Mouse (Mus musculus) left cerebral cortex, postnatal 14 days (tissue): Measurements from ENCODE around the gene Manf. TPM values are rescaled to one million over a fixed set of nuclear protein-coding genes. Genes with fewer than 3 reads are reported as not detected.

Source experiments
- DNase-seq, 2 experiments: peaks; one replicate each; pipeline ENCODE4 v3.0.0; 2021 to 2022; ENCODE audit warnings: low spot score in 2 of 2, mixed read lengths in 1 of 2
- intact Hi-C: fragments of 180-260 bp; cut with DNase I; formaldehyde crosslinking; loops from one replicate; pipeline ENCODE4 v1.15.1; 2025
- total RNA-seq, 2 experiments: library from RNA; stranded (reverse); gene quantifications; 2 replicates each; pipeline ENCODE4 v1.2.3; 2021

Manf gene
- total RNA-seq, 2 experiments from 2014 or later: 124 to 141 TPM

DNA sequence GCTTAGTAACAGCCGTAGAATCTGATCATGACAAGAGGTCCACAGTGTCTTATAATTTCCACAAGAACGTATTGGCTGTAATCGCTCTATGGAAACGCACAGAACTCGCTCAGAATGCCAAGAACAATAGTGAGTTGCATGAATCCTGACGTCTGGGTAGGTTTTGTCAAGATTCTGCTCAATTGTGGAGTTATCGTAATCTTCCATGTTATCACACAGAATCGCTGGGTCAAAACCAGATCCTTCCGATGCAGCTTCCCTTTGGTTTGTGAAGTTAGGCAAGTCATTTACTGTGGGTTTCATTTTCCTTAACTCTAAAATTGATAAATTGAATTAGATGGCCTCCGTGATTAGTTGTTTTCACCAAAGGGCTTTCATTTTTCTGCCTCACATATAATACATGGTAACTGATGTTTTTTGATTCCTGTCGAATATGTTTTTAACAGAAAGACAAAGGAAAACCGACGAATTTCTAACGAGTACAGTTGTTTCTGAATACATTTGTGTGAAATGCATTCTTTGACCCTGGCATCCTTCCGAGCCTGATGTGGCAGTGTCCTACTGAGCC, 70.6 kb downstream of the Manf start:
- intact Hi-C loops: loop anchor here (5.0 kb wide), 1 partner anchor 134 kb away; the partner anchor contains the start of gene Tex264
- peak in 1 of 2 experiments; percentile 4 for DNase-seq

DNA sequence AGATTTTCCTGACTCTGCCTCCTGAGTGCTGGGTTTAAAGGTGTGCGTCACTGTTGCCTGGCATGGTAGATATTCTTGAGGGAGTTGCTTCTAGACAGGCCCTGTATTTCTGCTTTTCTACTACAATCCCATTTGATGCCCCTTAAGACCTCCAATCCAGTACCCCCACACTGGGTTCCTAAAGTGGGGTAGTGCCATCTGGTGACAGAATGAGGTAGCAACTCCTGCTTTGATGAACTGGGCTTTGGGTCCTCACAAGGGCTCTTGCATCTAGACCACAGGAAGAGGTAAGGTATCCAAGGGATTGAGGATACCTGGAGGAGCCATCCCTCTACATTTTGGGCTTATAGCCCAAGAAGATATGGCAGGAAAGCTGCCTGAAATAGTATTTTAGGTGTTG, 72.6 kb downstream of the Manf start:
- DNase-seq: peak in 1 of 2 experiments; percentile 15

DNA sequence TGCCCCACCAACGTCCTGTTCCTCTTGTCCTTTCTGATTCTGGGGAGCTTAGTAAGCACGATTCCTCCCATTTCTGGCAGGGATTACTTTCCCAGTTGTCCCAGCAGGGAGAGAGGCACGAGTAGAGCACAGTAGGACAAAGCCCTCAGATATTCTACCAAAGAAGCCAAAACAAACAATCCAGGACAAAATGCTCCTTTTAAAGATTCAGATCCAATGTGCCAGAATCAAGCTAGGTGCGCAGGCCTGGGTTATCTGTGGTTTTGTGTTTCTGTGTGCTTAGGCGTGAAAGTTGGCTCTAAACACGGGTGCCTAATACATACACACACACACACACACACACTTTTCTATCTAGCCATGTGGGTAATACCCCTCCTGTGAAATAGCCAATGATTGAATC, 73.6 kb downstream of the Manf start:
- intact Hi-C loops: no loop called here
- DNase-seq: no peak

More for the DNA sequence above, 72.6 kb downstream of the Manf start:
- intact Hi-C loops: no loop called here

DNA sequence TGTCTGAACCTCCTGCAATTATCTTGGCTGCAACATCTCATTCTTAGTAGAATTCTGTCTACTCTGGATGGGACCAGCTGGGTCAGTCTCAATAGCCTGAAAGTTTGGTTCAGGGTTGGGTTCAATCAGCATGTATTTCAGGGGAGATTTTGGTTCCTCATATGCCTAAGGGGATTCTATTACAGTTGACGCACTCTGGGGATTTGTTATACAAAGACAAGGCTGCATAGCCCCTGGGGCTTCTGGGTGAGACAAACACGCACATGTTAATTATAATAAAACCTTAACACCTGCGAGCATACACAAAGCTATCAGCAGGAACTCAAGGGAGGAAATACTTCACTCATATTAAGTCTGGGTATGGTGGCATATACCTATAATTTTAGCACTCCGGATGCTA, 85.3 kb downstream of the Manf start:
- intact Hi-C loops: no loop called here
- no peak for DNase-seq

DNA sequence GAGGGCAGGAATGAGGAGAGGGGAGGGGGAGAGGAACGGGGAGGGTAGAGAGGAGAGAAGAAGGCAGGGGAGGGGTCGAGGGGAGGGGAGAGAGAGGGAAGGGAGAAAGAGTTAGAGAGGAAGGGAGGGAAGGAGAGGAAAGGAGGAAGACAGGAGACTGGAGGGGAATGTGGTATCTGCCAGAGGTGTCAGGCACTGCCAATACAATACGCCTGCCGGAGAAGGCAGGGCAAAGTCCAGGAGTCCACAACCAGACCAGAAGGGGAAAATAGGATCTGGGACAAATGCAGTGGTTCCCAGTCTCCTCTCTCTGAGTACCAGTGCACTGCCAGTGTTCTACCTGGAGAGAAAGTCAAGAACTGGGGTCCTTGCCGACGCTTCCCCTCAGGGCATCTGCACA, 100.9 kb downstream of the Manf start:
- intact Hi-C loops: no loop called here
- no peak for DNase-seq

DNA sequence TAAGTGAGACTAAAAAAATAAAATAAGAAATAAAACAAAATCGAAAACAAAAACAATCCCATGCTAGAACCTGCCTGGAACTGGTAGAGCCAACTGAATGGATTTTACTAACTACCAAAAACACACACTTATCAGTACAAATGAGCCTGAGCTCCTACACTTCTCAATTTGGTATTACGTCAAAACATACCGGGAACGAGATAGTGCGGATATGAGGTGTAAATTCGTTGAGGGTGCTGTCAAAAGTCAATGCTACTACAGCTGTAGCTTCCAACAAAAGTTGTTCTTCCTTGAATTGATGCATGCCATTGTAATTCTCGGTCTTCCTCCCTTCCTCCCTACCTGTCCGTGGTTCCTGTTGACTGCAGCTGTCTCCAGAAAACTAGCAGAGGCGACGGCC, 102.4 kb downstream of the Manf start:
- no peak for DNase-seq
- intact Hi-C loops: no loop called here

DNA sequence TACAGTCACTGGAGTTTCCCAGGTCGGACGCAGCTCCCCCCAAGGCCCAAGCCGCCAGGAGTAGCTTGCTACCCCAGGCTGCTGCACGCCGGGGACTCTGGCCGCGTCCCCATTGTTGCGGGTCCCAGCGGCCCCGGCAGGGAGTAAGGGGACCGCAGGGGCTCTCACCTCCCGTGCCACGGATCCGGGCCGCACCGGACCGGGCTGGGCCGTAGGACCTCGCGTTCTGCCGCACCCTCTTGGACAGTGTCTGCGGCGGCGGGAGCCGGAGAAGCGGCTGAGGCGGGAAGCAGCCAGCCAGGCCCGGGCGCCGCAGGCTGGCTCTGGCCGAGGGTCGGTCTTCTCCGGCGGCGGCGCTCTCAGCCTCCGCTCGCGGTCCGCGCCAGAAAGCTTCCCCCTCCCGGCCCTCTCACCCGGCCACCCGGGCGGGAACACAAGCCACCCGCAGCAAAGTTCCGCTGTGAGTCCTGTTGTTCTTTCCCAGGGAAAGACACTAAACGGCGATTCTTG, 102.9 kb downstream of the Manf start, which contains the start of gene Rad54l2:
TSS of gene Rad54l2 (minus strand) at position 383 of the 510 bp plus-strand sequence.
- intact Hi-C loops: no loop called here
- peak; percentile 64 to 85 for DNase-seq

Other genes with a start within 250 kb of the Manf start
- 10 to 100 TPM; 62.1 to 69.6 TPM for gene Grm2, start 235.9 kb downstream of the Manf start, total RNA-seq
- gene Tex264, start 206.1 kb downstream of the Manf start, total RNA-seq: 100 to 1,000 TPM; 103 to 117 TPM
- 10 to 100 TPM; 18.4 to 18.9 TPM for gene Rad54l2, start 102.8 kb downstream of the Manf start, total RNA-seq
- gene Dcaf1, start 70.1 kb downstream of the Manf start, total RNA-seq: 10 to 100 TPM; 24.4 to 24.9 TPM
- 10 to 100 TPM; 50.2 to 55.7 TPM for gene Rbm15b, start 4.6 kb downstream of the Manf start, total RNA-seq